Mouse (Mus musculus): ENCODE data around the gene Gm49776.

DNA sequence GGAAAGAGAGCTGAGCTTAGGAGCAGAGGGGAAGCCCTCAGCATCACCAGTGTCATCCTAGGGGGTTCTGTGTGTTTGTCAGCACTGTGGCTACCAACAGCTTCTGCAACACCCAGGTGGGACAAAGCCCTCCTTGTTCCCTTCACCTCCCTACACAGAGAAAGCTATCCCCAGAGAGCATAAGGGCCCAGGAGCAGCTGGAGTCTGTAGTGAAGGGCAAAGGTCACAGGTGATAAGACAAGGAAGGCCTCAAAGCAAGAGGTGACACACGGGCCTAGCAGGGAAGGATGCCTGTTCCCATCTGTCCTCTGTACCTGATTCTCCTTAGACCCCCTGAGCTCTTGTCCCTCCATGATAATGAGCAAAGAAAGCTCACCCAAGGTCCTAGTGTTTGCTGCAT is 56.5 kb downstream of the Gm49776 start:
- no peak for TF ChIP-seq CTCF (IDR thresholded peaks at IDR 0.05; ENCODE audit: insufficient read depth, low read depth, low read length)
- no peak for TF ChIP-seq POLR2A (IDR thresholded peaks at IDR 0.05; ENCODE audit: insufficient read depth, low read depth, low read length)
